Mouse (Mus musculus): ENCODE measurements around the gene Slc50a1. TPM values are rescaled to one million over a fixed set of nuclear protein-coding genes. Genes with fewer than 3 reads are reported as not detected.
A peak's percentile ranks its signal among the peaks of the same experiment; 100 is the strongest.

The Slc50a1 gene
- polyA plus RNA-seq, 1 experiment from 2014 or later = 38.4 TPM

MicroRNA genes within 50 kb of the gene (microRNA counts, 519-probe panel; counts per million panel counts)
- 4,656 counts per million, percentile 64 among the panel's probes with 10 or more counts for microRNA mmu-miR-92b

Small RNA genes within 50 kb of the gene (microRNA-seq; reads per million reads assigned to microRNA genes)
- 2,931 reads per million, percentile 88 among the genes with 10 or more reads in this experiment for gene Mir92b

Other genes starting within 250 kb of the Slc50a1 start
- gene Rusc1, start 177.3 kb downstream of the Slc50a1 start, polyA plus RNA-seq (2014; fragmentation: Nextera tagmentation; extraction: Ambion mirVana) = 49.7 and 65.0 TPM in 2 replicates
- not detected in 2 replicates for gene Gm43738, start 169.5 kb downstream of the Slc50a1 start, polyA plus RNA-seq (2014; fragmentation: Nextera tagmentation; extraction: Ambion mirVana)
- gene Fdps, start 168.6 kb downstream of the Slc50a1 start, polyA plus RNA-seq (2014; fragmentation: Nextera tagmentation; extraction: Ambion mirVana) = 337 and 389 TPM in 2 replicates
- 0.06 TPM in 1 of 2 replicates, not detected in the other for gene Pklr, start 134.4 kb downstream of the Slc50a1 start, polyA plus RNA-seq (2014; fragmentation: Nextera tagmentation; extraction: Ambion mirVana)
- gene Hcn3, start 110.4 kb downstream of the Slc50a1 start, polyA plus RNA-seq (2014; fragmentation: Nextera tagmentation; extraction: Ambion mirVana) = 9.4 and 13.0 TPM in 2 replicates
- gene Clk2, start 105.8 kb downstream of the Slc50a1 start, polyA plus RNA-seq (2014; fragmentation: Nextera tagmentation; extraction: Ambion mirVana) = 17.0 and 17.9 TPM in 2 replicates
- gene Scamp3, start 93.1 kb downstream of the Slc50a1 start, polyA plus RNA-seq (2014; fragmentation: Nextera tagmentation; extraction: Ambion mirVana) = 90.5 and 104 TPM in 2 replicates
- gene Fam189b, start 87.4 kb downstream of the Slc50a1 start, polyA plus RNA-seq (2014; fragmentation: Nextera tagmentation; extraction: Ambion mirVana) = 14.7 and 21.7 TPM in 2 replicates
- 45.6 and 47.9 TPM in 2 replicates for gene Gba, start 67.6 kb downstream of the Slc50a1 start, polyA plus RNA-seq (2014; fragmentation: Nextera tagmentation; extraction: Ambion mirVana)
- 49.9 and 57.2 TPM in 2 replicates for gene Thbs3, start 55.4 kb downstream of the Slc50a1 start, polyA plus RNA-seq (2014; fragmentation: Nextera tagmentation; extraction: Ambion mirVana)
- gene Mtx1, start 43.5 kb downstream of the Slc50a1 start, polyA plus RNA-seq (2014; fragmentation: Nextera tagmentation; extraction: Ambion mirVana) = 156 and 182 TPM in 2 replicates
- gene Muc1, start 41.5 kb downstream of the Slc50a1 start, polyA plus RNA-seq (2014; fragmentation: Nextera tagmentation; extraction: Ambion mirVana) = 1.2 and 1.9 TPM in 2 replicates
- 197 and 234 TPM in 2 replicates for gene Krtcap2, start 24.6 kb downstream of the Slc50a1 start, polyA plus RNA-seq (2014; fragmentation: Nextera tagmentation; extraction: Ambion mirVana)
- gene Trim46, start 24.3 kb downstream of the Slc50a1 start, polyA plus RNA-seq (2014; fragmentation: Nextera tagmentation; extraction: Ambion mirVana) = 34.0 and 50.3 TPM in 2 replicates
- gene Dpm3, start 11.2 kb downstream of the Slc50a1 start, polyA plus RNA-seq (2014; fragmentation: Nextera tagmentation; extraction: Ambion mirVana) = 91.5 and 112 TPM in 2 replicates
- 10.5 and 11.6 TPM in 2 replicates for gene Efna1, start 10.6 kb upstream of the Slc50a1 start, polyA plus RNA-seq (2014; fragmentation: Nextera tagmentation; extraction: Ambion mirVana)
- 30.1 and 42.0 TPM in 2 replicates for gene Efna3, start 52.4 kb upstream of the Slc50a1 start, polyA plus RNA-seq (2014; fragmentation: Nextera tagmentation; extraction: Ambion mirVana)
- 12.3 and 14.6 TPM in 2 replicates for gene Efna4, start 67.5 kb upstream of the Slc50a1 start, polyA plus RNA-seq (2014; fragmentation: Nextera tagmentation; extraction: Ambion mirVana)
- gene Adam15, start 79.4 kb upstream of the Slc50a1 start, polyA plus RNA-seq (2014; fragmentation: Nextera tagmentation; extraction: Ambion mirVana) = 13.4 and 19.3 TPM in 2 replicates
- 0.08 and 0.15 TPM in 2 replicates for gene Dcst2, start 91.4 kb upstream of the Slc50a1 start, polyA plus RNA-seq (2014; fragmentation: Nextera tagmentation; extraction: Ambion mirVana)
- 0.78 and 0.83 TPM in 2 replicates for gene Dcst1, start 94.7 kb upstream of the Slc50a1 start, polyA plus RNA-seq (2014; fragmentation: Nextera tagmentation; extraction: Ambion mirVana)
- 0.28 and 0.41 TPM in 2 replicates for gene Zbtb7b, start 124.2 kb upstream of the Slc50a1 start, polyA plus RNA-seq (2014; fragmentation: Nextera tagmentation; extraction: Ambion mirVana)
- not detected in 2 replicates for gene Lenep, start 132.2 kb upstream of the Slc50a1 start, polyA plus RNA-seq (2014; fragmentation: Nextera tagmentation; extraction: Ambion mirVana)
- 34.9 and 41.0 TPM in 2 replicates for gene Flad1, start 141.3 kb upstream of the Slc50a1 start, polyA plus RNA-seq (2014; fragmentation: Nextera tagmentation; extraction: Ambion mirVana)
- 200 and 269 TPM in 2 replicates for gene Cks1b, start 147.8 kb upstream of the Slc50a1 start, polyA plus RNA-seq (2014; fragmentation: Nextera tagmentation; extraction: Ambion mirVana)
- 9.9 and 11.8 TPM in 2 replicates for gene Shc1, start 147.9 kb upstream of the Slc50a1 start, polyA plus RNA-seq (2014; fragmentation: Nextera tagmentation; extraction: Ambion mirVana)
- 35.2 and 41.1 TPM in 2 replicates for gene Pygo2, start 159.6 kb upstream of the Slc50a1 start, polyA plus RNA-seq (2014; fragmentation: Nextera tagmentation; extraction: Ambion mirVana)
- gene Pbxip1, start 166.1 kb upstream of the Slc50a1 start, polyA plus RNA-seq (2014; fragmentation: Nextera tagmentation; extraction: Ambion mirVana) = 7.7 and 8.3 TPM in 2 replicates
- 84.4 and 90.2 TPM in 2 replicates for gene Pmvk, start 184.0 kb upstream of the Slc50a1 start, polyA plus RNA-seq (2014; fragmentation: Nextera tagmentation; extraction: Ambion mirVana)
- 4.8 and 6.1 TPM in 2 replicates for gene Kcnn3, start 249.6 kb upstream of the Slc50a1 start, polyA plus RNA-seq (2014; fragmentation: Nextera tagmentation; extraction: Ambion mirVana)

Measured in forebrain, embryonic 14.5 days (tissue).